Mouse (Mus musculus): ENCODE measurements around the gene Gabra5. TPM values are rescaled to one million over a fixed set of nuclear protein-coding genes. Genes with fewer than 3 reads are reported as not detected.

Gabra5 gene
- total RNA-seq, 2 experiments from 2014 or later, result not detected

GRCm38 (mm10) chr7:57387341-57387654 is 122.6 kb downstream of the Gabra5 start:
- DNase-seq, result no peak
- intact Hi-C loops (cut with DNase I), result loop anchor here (10.0 kb wide), 3 partner anchors 102 to 202 kb away; no protein-coding TSS in a partner anchor

- DNase-seq, result peak in 1 of 2 experiments; percentile 4
- intact Hi-C loops (cut with DNase I), result loop anchor here (10.0 kb wide), 3 partner anchors 102 to 202 kb away; no protein-coding TSS in a partner anchor
Measured at GRCm38 (mm10) chr7:57386517-57387340, 123.1 kb downstream of the Gabra5 start, which contains the start of gene Gabrg3. TSS of gene Gabrg3 (minus strand) at chr7:57387188.

- intact Hi-C loops (cut with DNase I), result loop anchor here (5.0 to 10.0 kb wide), 4 partner anchors 99 to 437 kb away; no protein-coding TSS in a partner anchor
- peak; percentile 12 to 41 for DNase-seq
Measured at GRCm38 (mm10) chr7:57384112-57384511, 125.7 kb downstream of the Gabra5 start.

GRCm38 (mm10) chr7:57366013-57366390 is 143.9 kb downstream of the Gabra5 start:
- intact Hi-C loops (cut with DNase I), result no loop called here
- no peak for DNase-seq

DNA sequence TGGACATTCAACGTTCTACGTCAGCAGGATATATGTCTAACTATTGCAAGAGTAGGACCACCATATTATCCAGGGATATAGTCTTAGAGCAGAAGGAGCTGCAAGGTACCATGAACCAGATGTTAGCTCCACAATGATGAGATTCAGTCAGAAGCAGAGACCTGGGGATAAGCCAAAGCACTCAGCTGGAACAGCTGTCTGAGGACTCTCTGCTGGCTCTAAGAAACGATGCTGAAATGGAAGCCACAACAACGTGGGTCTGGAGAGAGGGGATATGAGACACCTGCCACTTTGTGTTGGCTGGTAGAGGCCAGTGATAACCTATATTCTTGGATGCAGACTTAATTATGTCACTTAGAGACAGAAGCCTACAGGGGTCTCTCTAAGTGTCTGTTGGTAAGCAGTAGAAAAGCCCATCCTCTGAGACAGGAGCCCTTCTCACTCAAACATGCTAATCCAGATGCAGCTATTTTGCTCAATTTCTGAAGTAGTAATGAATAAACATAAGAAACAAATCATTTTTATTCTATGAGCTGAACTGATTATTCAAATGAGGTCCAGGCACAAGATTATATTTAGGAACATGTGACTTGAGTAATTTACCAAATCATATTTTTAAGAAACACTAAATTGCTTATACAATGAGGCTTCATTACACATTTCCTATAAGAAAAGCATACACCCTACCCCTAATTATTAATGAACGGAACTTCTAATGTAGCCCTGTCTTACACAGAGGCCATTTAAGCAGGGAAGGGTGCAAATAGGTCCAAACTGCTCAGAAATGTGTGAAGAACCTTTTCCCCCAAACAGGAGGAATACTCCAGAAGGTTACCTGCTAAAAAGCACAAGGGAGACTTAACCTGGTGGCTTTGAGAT is 144.5 kb downstream of the Gabra5 start:
- no peak for DNase-seq
- intact Hi-C loops (cut with DNase I), result no loop called here

DNA sequence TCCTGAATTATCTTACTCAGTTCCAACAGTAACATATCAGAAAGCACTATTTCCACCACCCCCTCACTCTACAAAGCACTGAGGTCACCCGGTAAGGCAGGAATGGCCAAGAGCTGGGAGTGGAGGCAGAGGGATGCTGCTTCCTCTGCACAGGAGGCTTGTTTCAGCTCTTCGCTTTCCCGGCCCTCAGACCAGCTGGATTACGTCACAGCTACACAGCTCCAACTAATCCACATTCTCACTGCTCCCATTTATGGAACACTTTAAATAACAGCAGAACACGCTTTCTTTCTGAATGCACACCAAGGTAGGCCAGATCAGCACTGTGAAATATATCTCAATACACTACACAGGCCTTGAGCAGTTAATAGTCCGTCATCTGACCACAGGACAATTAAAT is 146.0 kb downstream of the Gabra5 start:
- DNase-seq, result no peak
- intact Hi-C loops (cut with DNase I), result no loop called here

DNA sequence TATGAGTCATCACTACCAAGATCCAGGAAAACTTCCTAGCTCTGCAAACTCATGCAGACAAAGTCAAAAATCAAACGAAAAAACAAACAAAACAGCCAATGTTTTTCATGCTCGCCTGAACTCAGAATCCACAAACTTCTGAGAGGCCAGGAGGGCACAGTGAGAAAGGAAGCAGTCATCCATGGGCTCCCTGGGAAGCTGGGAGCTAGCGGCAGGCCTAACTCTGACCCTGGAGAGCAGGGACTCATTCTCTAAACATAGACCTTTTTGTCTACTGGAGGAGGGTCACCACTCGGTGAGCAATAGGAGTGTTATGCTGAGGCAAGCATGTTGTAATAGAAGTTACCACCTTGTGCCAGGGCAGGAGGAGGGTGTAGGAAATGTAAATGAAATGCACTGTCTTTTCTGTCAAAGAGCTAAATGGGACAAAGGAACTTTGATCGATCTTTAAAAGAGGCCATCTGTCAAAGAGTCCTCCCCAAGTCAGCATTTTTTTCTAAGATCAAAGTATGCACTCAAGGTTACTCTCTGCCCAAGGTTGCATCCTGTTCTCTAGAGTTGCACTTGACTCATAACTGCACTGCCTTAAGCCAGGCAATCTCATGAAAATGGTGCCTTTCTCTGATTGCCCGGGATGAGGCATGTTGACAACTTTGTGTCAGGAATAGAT is 151.9 kb downstream of the Gabra5 start:
- DNase-seq, result no peak
- intact Hi-C loops (cut with DNase I), result no loop called here

Other genes with a start within 250 kb of the Gabra5 start
- under 1 TPM; 0.07 to 0.10 TPM for gene Gabrg3, start 122.9 kb downstream of the Gabra5 start, total RNA-seq (2021)
- gene Gabrb3, start 90.4 kb downstream of the Gabra5 start, total RNA-seq (2021), result 1 to 10 TPM in 1 of 2 experiments, under 1 TPM in 1; 0.64 to 1.1 TPM